Mouse (Mus musculus) midbrain, embryonic 14.5 days (tissue): ENCODE measurements around the gene Fhit. TPM values are rescaled to one million over a fixed set of nuclear protein-coding genes. Genes with fewer than 3 reads are reported as not detected.

Experiments
- ATAC-seq: fragments of 200-750 bp; cut with Nextera tagmentation; 2 replicates; pipeline ENCODE4 v1.8.0; 2017; ENCODE audit warnings: moderate number of reproducible peaks, moderate library complexity; ENCODE audit not compliant: low FRiP score, low TSS enrichment
- DNase-seq: peaks from one replicate; pipeline ENCODE4 v3.0.0-alpha.2; 2015
- H3K27ac ChIP-seq: fragments of 300-500 bp; sonication (generic); replicated peaks from 2 replicates; pipeline ENCODE4 v1.5.1; 2014; ENCODE audit warnings: mild to moderate bottlenecking, low read depth, low read length, moderate library complexity
- H3K27me3 ChIP-seq: fragments of 300-500 bp; sonication (generic); 2 replicates; pipeline ENCODE4 v1.6.1; 2014; ENCODE audit warnings: low read length, control low read depth, mixed read lengths; ENCODE audit not compliant: control insufficient read depth, insufficient read depth
- H3K36me3 ChIP-seq: fragments of 300-500 bp; sonication (generic); 2 replicates; pipeline ENCODE4 v1.6.1; 2014; ENCODE audit warnings: low read length, control low read depth; ENCODE audit not compliant: control insufficient read depth, insufficient read depth
- H3K4me1 ChIP-seq: fragments of 300-500 bp; sonication (generic); 2 replicates; pipeline ENCODE4 v1.6.1; 2014; ENCODE audit warnings: mild to moderate bottlenecking, antibody characterized with exemption, low read length, control low read depth; ENCODE audit not compliant: control insufficient read depth, insufficient read depth
- H3K4me2 ChIP-seq: fragments of 300-500 bp; sonication (generic); 2 replicates; pipeline ENCODE4 v1.6.1; 2014; ENCODE audit warnings: mild to moderate bottlenecking, low read length, moderate library complexity
- H3K4me3 ChIP-seq: fragments of 300-500 bp; sonication (generic); replicated peaks from 2 replicates; pipeline ENCODE4 v1.5.1; 2014; ENCODE audit warnings: low read depth, low read length
- H3K9ac ChIP-seq: fragments of 300-500 bp; sonication (generic); replicated peaks from 2 replicates; pipeline ENCODE4 v1.6.1; 2014; ENCODE audit warnings: mild to moderate bottlenecking, low read length, moderate library complexity
- H3K9me3 ChIP-seq: fragments of 300-500 bp; sonication (generic); 2 replicates; pipeline ENCODE4 v1.6.1; 2016; ENCODE audit warnings: low read length, control low read depth, mixed read lengths; ENCODE audit not compliant: control insufficient read depth
- WGBS: fragments of 180-500 bp; shearing (Covaris S2); extraction: QIAGEN DNeasy Blood & Tissue Kit; methylation state at CpG from one replicate; pipeline ENCODE4 v1.1.7; 2014; 5-methylcytosine and 5-hydroxymethylcytosine counted together
- polyA plus RNA-seq: library from polyadenylated mRNA; unstranded; fragments of >200 nt; fragmentation: Nextera tagmentation; extraction: Ambion mirVana; gene quantifications from 2 replicates; pipeline ENCODE4 v1.2.1, GENCODE M21; 2014

Fhit gene
- polyA plus RNA-seq, 1 experiment from 2014 or later: 10.6 TPM

GRCm38 (mm10) chr14:9556333-9556732, 1605.5 kb downstream of the Fhit start:
- no peaks in the 10 kb centered on the region for H3K4me1 ChIP-seq
- no peak overlapping the region for H3K4me2 ChIP-seq
- DNase-seq: no peak
- no peak overlapping the region for H3K27ac ChIP-seq
- no peak overlapping the region for H3K9ac ChIP-seq
- H3K36me3 ChIP-seq: no peaks in the 10 kb centered on the region
- H3K9me3 ChIP-seq: no peaks in the 10 kb centered on the region
- no peaks in the 10 kb centered on the region for H3K27me3 ChIP-seq
- 78% methylated on average over 5 of the region's 5 CpGs for WGBS
- no peak overlapping the region for H3K4me3 ChIP-seq
- no peak for ATAC-seq

- Histone ChIP-seq H3K27ac (no peak overlapping the region), H3K9ac (no peak overlapping the region), H3K36me3 (no peaks in the 10 kb centered on the region), H3K9me3 (no peaks in the 10 kb centered on the region), H3K27me3 (no peaks in the 10 kb centered on the region), H3K4me2 (no peak overlapping the region), H3K4me1 (no peaks in the 10 kb centered on the region), H3K4me3 (no peak overlapping the region)
- DNase-seq (peak; percentile 5), ATAC-seq (no peak)
- 71% methylated on average over 6 of the region's 6 CpGs for WGBS
These were observed 1606.0 kb downstream of the Fhit start for GRCm38 (mm10) chr14:9555807-9556206.

- no peak overlapping the region for H3K4me3 ChIP-seq
- H3K27ac ChIP-seq: no peak overlapping the region
- ATAC-seq (no peak), DNase-seq (no peak)
- no peaks in the 10 kb centered on the region for H3K9me3 ChIP-seq
- no peak overlapping the region for H3K4me2 ChIP-seq
- H3K4me1 ChIP-seq: no peaks in the 10 kb centered on the region
- no peaks in the 10 kb centered on the region for H3K27me3 ChIP-seq
- no peak overlapping the region for H3K9ac ChIP-seq
- H3K36me3 ChIP-seq: no peaks in the 10 kb centered on the region
These were observed 1609.7 kb downstream of the Fhit start for GRCm38 (mm10) chr14:9552149-9552548.

- no peaks in the 10 kb centered on the region for H3K36me3 ChIP-seq
- H3K4me1 ChIP-seq: no peaks in the 10 kb centered on the region
- H3K4me2 ChIP-seq: no peak overlapping the region
- no peak overlapping the region for H3K27ac ChIP-seq
- H3K9me3 ChIP-seq: no peaks in the 10 kb centered on the region
- no peak overlapping the region for H3K9ac ChIP-seq
- no peaks in the 10 kb centered on the region for H3K27me3 ChIP-seq
- ATAC-seq (no peak), DNase-seq (no peak)
- WGBS: 10% methylated on average over 1 of the region's 1 CpGs
- no peak overlapping the region for H3K4me3 ChIP-seq
These were observed 1613.9 kb downstream of the Fhit start for GRCm38 (mm10) chr14:9547952-9548351.

- H3K4me3 ChIP-seq: no peak overlapping the region
- H3K36me3 ChIP-seq: no peaks in the 10 kb centered on the region
- ATAC-seq: no peak
- H3K9ac ChIP-seq: no peak overlapping the region
- no peaks in the 10 kb centered on the region for H3K27me3 ChIP-seq
- no peaks in the 10 kb centered on the region for H3K4me1 ChIP-seq
- WGBS: 87% methylated on average over 3 of the region's 3 CpGs
- H3K9me3 ChIP-seq: no peaks in the 10 kb centered on the region
- H3K4me2 ChIP-seq: no peak overlapping the region
- DNase-seq: no peak
- H3K27ac ChIP-seq: no peak overlapping the region
These were observed 1617.5 kb downstream of the Fhit start for GRCm38 (mm10) chr14:9544364-9544763.

GRCm38 (mm10) chr14:9535491-9535890, 1626.3 kb downstream of the Fhit start:
- Histone ChIP-seq H3K9me3 (no peaks in the 10 kb centered on the region), H3K9ac (no peak overlapping the region), H3K36me3 (no peaks in the 10 kb centered on the region), H3K4me2 (no peak overlapping the region), H3K27ac (no peak overlapping the region), H3K4me3 (no peak overlapping the region), H3K4me1 (no peaks in the 10 kb centered on the region), H3K27me3 (no peaks in the 10 kb centered on the region)
- WGBS: 52% methylated on average over 6 of the region's 6 CpGs
- no peak for ATAC-seq
- DNase-seq: peak; percentile 26

- no peak for ATAC-seq
- 94% methylated on average over 4 of the region's 4 CpGs for WGBS
- no peak overlapping the region for H3K9ac ChIP-seq
These were observed 1632.6 kb downstream of the Fhit start for GRCm38 (mm10) chr14:9529247-9529646.

GRCm38 (mm10) chr14:9526136-9526535, 1635.7 kb downstream of the Fhit start:
- H3K4me2 ChIP-seq: no peak overlapping the region
- 92% methylated on average over 3 of the region's 3 CpGs for WGBS
- no peak for DNase-seq
- H3K9me3 ChIP-seq: no peaks in the 10 kb centered on the region
- H3K36me3 ChIP-seq: no peaks in the 10 kb centered on the region
- H3K4me3 ChIP-seq: no peak overlapping the region
- no peak overlapping the region for H3K27ac ChIP-seq
- H3K9ac ChIP-seq: no peak overlapping the region
- no peak for ATAC-seq
- H3K4me1 ChIP-seq: no peaks in the 10 kb centered on the region
- no peaks in the 10 kb centered on the region for H3K27me3 ChIP-seq

More at GRCm38 (mm10) chr14:9529247-9529646, 1632.6 kb downstream of the Fhit start:
- DNase-seq: no peak
- Histone ChIP-seq H3K27me3 (no peaks in the 10 kb centered on the region), H3K27ac (no peak overlapping the region), H3K9me3 (no peaks in the 10 kb centered on the region), H3K36me3 (no peaks in the 10 kb centered on the region), H3K4me2 (no peak overlapping the region), H3K4me3 (no peak overlapping the region), H3K4me1 (no peaks in the 10 kb centered on the region)

- no peak overlapping the region for H3K4me3 ChIP-seq
- H3K4me1 ChIP-seq: 0 out of 2 replicates have a peak, but pooled peaks cover 3% of the 10 kb centered on the region
- no peak for ATAC-seq
- WGBS: 92% methylated on average over 2 of the region's 2 CpGs
- H3K4me2 ChIP-seq: no peak overlapping the region
- H3K9ac ChIP-seq: no peak overlapping the region
- no peak overlapping the region for H3K27ac ChIP-seq
- peak; percentile 5 for DNase-seq
- no peaks in the 10 kb centered on the region for H3K9me3 ChIP-seq
- H3K27me3 ChIP-seq: no peaks in the 10 kb centered on the region
- no peaks in the 10 kb centered on the region for H3K36me3 ChIP-seq
These were observed 1644.2 kb downstream of the Fhit start for GRCm38 (mm10) chr14:9517651-9518050.
